Mouse (Mus musculus) MEL (cell line): Measurements from ENCODE around the gene Tedc1. TPM values are rescaled to one million over a fixed set of nuclear protein-coding genes. Genes with fewer than 3 reads are reported as not detected.

Experiments
- DNase-seq: peaks from one replicate; pipeline ENCODE4 v3.0.0; 2011; ENCODE audit warnings: low read depth, low spot score
- H3K27ac ChIP-seq: 2 replicates; pipeline ENCODE4 v1.5.1; 2012; ENCODE audit warnings: low read depth, mild to moderate bottlenecking, control low read depth, low read length, moderate library complexity; ENCODE audit not compliant: control insufficient read depth
- H3K27me3 ChIP-seq, 2 experiments: fragments of 150-350 bp in 1 of 2; sonication (generic) in 1 of 2; 2 replicates each; pipeline ENCODE4 v1.6.1; 2012; ENCODE audit warnings: low read length in 2 of 2, mild to moderate bottlenecking in 2 of 2, improper control_type of control experiment in 1 of 2, moderate library complexity in 1 of 2; ENCODE audit not compliant: insufficient read depth in 2 of 2, control insufficient read depth in 1 of 2
- H3K36me3 ChIP-seq, 2 experiments: 2 replicates each; pipeline ENCODE4 v1.6.1; 2012 to 2014; ENCODE audit warnings: low read length in 2 of 2, improper control_type of control experiment in 1 of 2, inconsistent platforms in 1 of 2, mild to moderate bottlenecking in 1 of 2; ENCODE audit not compliant: insufficient read depth in 2 of 2, control insufficient read depth in 1 of 2
- H3K4me1 ChIP-seq, 2 experiments: fragments of 150-350 bp in 1 of 2; sonication (generic) in 1 of 2; 2 replicates each; pipeline ENCODE4 v1.6.1; 2012; ENCODE audit warnings: low read length in 2 of 2, improper control_type of control experiment in 1 of 2, mild to moderate bottlenecking in 1 of 2; ENCODE audit not compliant: insufficient read depth in 2 of 2, control insufficient read depth in 1 of 2
- H3K4me3 ChIP-seq, 2 experiments: fragments of 150-350 bp in 1 of 2; sonication (generic) in 1 of 2; 2 replicates each; pipeline ENCODE4 v1.5.1; 2012; ENCODE audit warnings: low read depth in 2 of 2, low read length in 2 of 2, mild to moderate bottlenecking in 2 of 2, moderate library complexity in 2 of 2, control low read depth in 1 of 2, improper control_type of control experiment in 1 of 2; ENCODE audit not compliant: control insufficient read depth in 1 of 2, insufficient read depth in 1 of 2
- H3K79me2 ChIP-seq: 2 replicates; pipeline ENCODE4 v1.6.1; 2012; ENCODE audit warnings: mild to moderate bottlenecking, low read length, moderate library complexity; ENCODE audit not compliant: control insufficient read depth, poor library complexity, insufficient read depth
- H3K9ac ChIP-seq: 2 replicates; pipeline ENCODE4 v1.6.1; 2012; ENCODE audit warnings: low read depth, mild to moderate bottlenecking, control low read depth, low read length, moderate library complexity; ENCODE audit not compliant: control insufficient read depth, poor library complexity, severe bottlenecking
- H3K9me3 ChIP-seq: fragments of 150-350 bp; sonication (generic); replicated peaks from 2 replicates; pipeline ENCODE4 v1.6.1; 2012; ENCODE audit warnings: mild to moderate bottlenecking, low read length, improper control_type of control experiment, moderate library complexity; ENCODE audit not compliant: insufficient read depth
- ELF1 ChIP-seq: IDR thresholded peaks from 2 replicates; pipeline ENCODE4 v1.6.1; 2014; ENCODE audit warnings: low read depth, mild to moderate bottlenecking, inconsistent platforms, low read length, improper control_type of control experiment, moderate library complexity
- EP300 ChIP-seq, 2 experiments: IDR thresholded peaks; 2 replicates each; pipeline ENCODE4 v1.6.1; 2011; ENCODE audit warnings: improper control_type of control experiment in 2 of 2, low read length in 2 of 2, low read depth in 1 of 2, mild to moderate bottlenecking in 1 of 2
- ETS1 ChIP-seq: IDR thresholded peaks from 2 replicates; pipeline ENCODE4 v1.6.1; 2012; ENCODE audit warnings: low read depth, mild to moderate bottlenecking, inconsistent platforms, low read length, improper control_type of control experiment, moderate library complexity
- GATA1 ChIP-seq: IDR thresholded peaks from 2 replicates; pipeline ENCODE4 v1.6.1; 2011; ENCODE audit warnings: low read depth, low read length, improper control_type of control experiment
- JUND ChIP-seq: IDR thresholded peaks from 2 replicates; pipeline ENCODE4 v1.6.1; 2011; ENCODE audit warnings: low read depth, mild to moderate bottlenecking, improper control_type of control experiment, low read length
- MAX ChIP-seq: IDR thresholded peaks from 2 replicates; pipeline ENCODE4 v1.6.1; 2011; ENCODE audit warnings: low read length, improper control_type of control experiment
- MEF2A ChIP-seq: IDR thresholded peaks from 2 replicates; pipeline ENCODE4 v1.6.1; 2014; ENCODE audit warnings: low read depth, mild to moderate bottlenecking, inconsistent platforms, low read length, improper control_type of control experiment; ENCODE audit not compliant: poor library complexity, insufficient replicate concordance, severe bottlenecking; ENCODE audit errors: extremely low read depth
- MXI1 ChIP-seq: IDR thresholded peaks from 2 replicates; pipeline ENCODE4 v1.6.1; 2011; ENCODE audit warnings: mild to moderate bottlenecking, low read depth, low read length, improper control_type of control experiment
- MYB ChIP-seq: IDR thresholded peaks from 2 replicates; pipeline ENCODE4 v1.6.1; 2011; ENCODE audit warnings: mild to moderate bottlenecking, low read depth, low read length, improper control_type of control experiment
- MYC ChIP-seq: IDR thresholded peaks from 2 replicates; pipeline ENCODE4 v1.6.1; 2011; ENCODE audit warnings: low read depth, mild to moderate bottlenecking, low read length, improper control_type of control experiment, moderate library complexity
- NRF1 ChIP-seq: IDR thresholded peaks from 2 replicates; pipeline ENCODE4 v1.6.1; 2014; ENCODE audit warnings: low read depth, mild to moderate bottlenecking, inconsistent platforms, low read length, improper control_type of control experiment, moderate library complexity; ENCODE audit not compliant: poor library complexity, insufficient read depth, severe bottlenecking
- POLR2AphosphoS5 ChIP-seq: IDR thresholded peaks from 2 replicates; pipeline ENCODE4 v1.6.1; 2012; ENCODE audit warnings: low read depth, borderline replicate concordance, mild to moderate bottlenecking, inconsistent platforms, low read length, moderate library complexity, mixed read lengths
- RAD21 ChIP-seq: IDR thresholded peaks from 2 replicates; pipeline ENCODE4 v1.6.1; 2011; ENCODE audit warnings: mild to moderate bottlenecking, low read depth, low read length, improper control_type of control experiment
- RCOR1 ChIP-seq: IDR thresholded peaks from 2 replicates; pipeline ENCODE4 v1.6.1; 2012; ENCODE audit warnings: low read depth, mild to moderate bottlenecking, inconsistent platforms, low read length, improper control_type of control experiment
- SMC3 ChIP-seq: IDR thresholded peaks from 2 replicates; pipeline ENCODE4 v1.6.1; 2011; ENCODE audit warnings: low read depth, low read length, improper control_type of control experiment
- TAL1 ChIP-seq: IDR thresholded peaks from 2 replicates; pipeline ENCODE4 v1.6.1; 2012; ENCODE audit warnings: mild to moderate bottlenecking, inconsistent platforms, low read length, moderate library complexity, mixed read lengths
- TBP ChIP-seq: IDR thresholded peaks from 2 replicates; pipeline ENCODE4 v1.8.0; 2011; ENCODE audit warnings: low read depth, low read length, improper control_type of control experiment
- ZC3H11A ChIP-seq: IDR thresholded peaks from 2 replicates; pipeline ENCODE4 v1.6.1; 2012; ENCODE audit warnings: low read depth, mild to moderate bottlenecking, inconsistent platforms, low read length, improper control_type of control experiment
- ZMIZ1 ChIP-seq: IDR thresholded peaks from 2 replicates; pipeline ENCODE4 v1.6.1; 2012; ENCODE audit warnings: low read depth, mild to moderate bottlenecking, inconsistent platforms, low read length, improper control_type of control experiment, moderate library complexity
- ZNF384 ChIP-seq: IDR thresholded peaks from 2 replicates; pipeline ENCODE4 v1.6.1; 2012; ENCODE audit warnings: low read depth, mild to moderate bottlenecking, inconsistent platforms, low read length, improper control_type of control experiment
- polyA plus RNA-seq, 2 experiments: library from polyadenylated mRNA; stranded (reverse) in 1 of 2; unstranded in 1 of 2; fragments of >175 nt in 1 of 2; fragments of >200 nt in 1 of 2; gene quantifications; 2 replicates each; pipeline versions ENCODE4 v1.2.1 to v1.2.4; 2012; ENCODE audit warnings: low replicate concordance in 2 of 2, low read depth in 1 of 2; ENCODE audit not compliant: insufficient read length in 2 of 2, insufficient read depth in 1 of 2, missing spikeins in 1 of 2
- total RNA-seq: library from RNA; depleted of rRNA; stranded (reverse); fragments of 300-350 nt; gene quantifications from 2 replicates; pipeline ENCODE4 v1.2.3, GENCODE M21; 2012

Gene Tedc1
- total and polyA plus RNA-seq, 3 experiments, result 50.7 to 74.7 TPM; not detected in 1

- TF ChIP-seq EP300 (IDR thresholded peaks at IDR 0.05; ENCODE audit: low read depth in 1 of 2, low read length in 2 of 2), result peak; percentile 31 to 52; a peak in 2 of 4 replicates
- peak; percentile 76 for TF ChIP-seq ELF1
- peak; percentile 22 for TF ChIP-seq SMC3
- no peak for TF ChIP-seq ZC3H11A
- TF ChIP-seq JUND, result no peak
- TF ChIP-seq ZMIZ1, result peak; percentile 67; the same call in 1 of the 2 replicates
- no peak for TF ChIP-seq RAD21
- no peak for TF ChIP-seq MEF2A
- no peak; the same call in 1 of the 2 replicates for TF ChIP-seq MYC
- TF ChIP-seq, all 39 proteins: peak for 22
Observed at GRCm38 (mm10) chr12:113139908-113140615, 16.2 kb upstream of the Tedc1 start, which contains the start of gene Crip2 (continued).

GRCm38 (mm10) chr12:113140616-113141411 is 15.4 kb upstream of the Tedc1 start:
- Histone ChIP-seq H3K9ac (peak overlapping the region; percentile 70), H3K4me1 (peaks cover 0 to 21% of the 10 kb centered on the region in 2 experiments; a peak in 3 of 4 replicates), H3K36me3 (peaks cover 0 to 12% of the 10 kb centered on the region in 2 experiments; a peak in 3 of 4 replicates), H3K79me2 (peaks cover 2% of the 10 kb centered on the region; the same call in 1 of the 2 replicates), H3K27me3 (no peaks in the 10 kb centered on the region), H3K4me3 (peak overlapping the region; percentile 70), H3K9me3 (no peaks in the 10 kb centered on the region), H3K27ac (peak overlapping the region; percentile 29)
- DNase-seq, result no peak
- no peak for TF ChIP-seq ZNF384
- TF ChIP-seq RCOR1, result peak; percentile 34; the same call in 1 of the 2 replicates
- TF ChIP-seq TAL1, result peak; percentile 55
- peak; percentile 82; the same call in 1 of the 2 replicates for TF ChIP-seq POLR2AphosphoS5
- TF ChIP-seq ETS1, result 0 out of 2 replicates have a peak, but pooled peaks have one; percentile 10
- TF ChIP-seq MYC, result peak; percentile 91; the same call in 1 of the 2 replicates
- TF ChIP-seq EP300 (IDR thresholded peaks at IDR 0.05; ENCODE audit: low read depth in 1 of 2, low read length in 2 of 2), result peak in 1 of 2 experiments; percentile 31; a peak in 1 of 4 replicates
- TF ChIP-seq NRF1, result peak; percentile 22; the same call in 1 of the 2 replicates
- TF ChIP-seq MAX, result peak; percentile 92
- peak; percentile 23; the same call in 1 of the 2 replicates for TF ChIP-seq MYB
- no peak for TF ChIP-seq MEF2A
- TF ChIP-seq TBP, result peak; percentile 58; the same call in 1 of the 2 replicates
- no peak; the same call in 1 of the 2 replicates for TF ChIP-seq MXI1
- TF ChIP-seq GATA1, result peak; percentile 49; the same call in 1 of the 2 replicates
